Mouse (Mus musculus) kidney, adult 2 months (tissue): Measurements from ENCODE around the gene Cfap74.

Experiments used
- CTCF ChIP-seq: fragments of 200-500 bp; conservative IDR thresholded peaks from 2 replicates; pipeline ENCODE4 v1.5.1; 2011; ENCODE audit warnings: low read depth, mild to moderate bottlenecking, control low read depth, low read length, moderate library complexity, mixed read lengths; ENCODE audit not compliant: insufficient read depth, insufficient read length
- POLR2A ChIP-seq: fragments of 200-500 bp; IDR thresholded peaks from one replicate; pipeline ENCODE4 v1.6.1; 2011; ENCODE audit warnings: low read depth, low read length, control low read depth

DNA sequence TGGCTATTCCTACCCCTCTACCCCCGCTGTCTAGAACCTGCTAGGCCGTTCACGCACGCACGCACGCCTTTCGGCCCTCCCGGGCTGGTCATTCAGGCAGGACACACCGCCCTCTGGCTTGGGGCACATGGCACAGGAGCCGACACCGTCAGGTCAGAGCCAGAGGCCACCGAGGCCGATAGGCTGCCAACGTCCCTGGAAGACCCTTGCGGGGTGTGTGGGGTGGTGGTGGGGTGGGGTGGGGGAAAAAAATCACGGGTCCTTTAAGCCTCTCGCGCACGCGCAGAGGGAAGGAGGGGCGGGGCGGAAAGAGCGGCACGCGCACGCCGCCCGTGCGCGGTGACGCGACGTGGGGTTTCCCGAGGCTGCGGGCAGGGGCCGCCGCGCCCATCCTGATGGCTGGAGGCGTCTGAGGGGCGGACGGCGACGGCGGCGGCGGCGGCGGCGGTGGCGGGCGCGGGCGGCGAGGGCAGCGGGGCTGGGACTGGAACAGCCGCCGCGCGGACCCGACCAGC, 82.1 kb downstream of the Cfap74 start, which contains the start of gene Gnb1:
- TF ChIP-seq POLR2A (no peak), CTCF (no peak)
